Mouse (Mus musculus) hindbrain, embryonic 13.5 days (tissue): ENCODE data around the gene 4930433I11Rik. TPM values are rescaled to one million over a fixed set of nuclear protein-coding genes. Genes with fewer than 3 reads are reported as not detected.
"Not testable (repeated sequence)": the region's sequence is repeated elsewhere in the genome, so short reads cannot be mapped to it uniquely, and the experiment has no call there.

Source experiments
- ATAC-seq: fragments of 200-750 bp; cut with Nextera tagmentation; 2 replicates; pipeline ENCODE4 v1.8.0; 2017; ENCODE audit warnings: moderate TSS enrichment; ENCODE audit not compliant: low FRiP score
- H3K27ac ChIP-seq: fragments of 300-500 bp; sonication (generic); 2 replicates; pipeline ENCODE4 v1.5.1; 2015; ENCODE audit warnings: inconsistent platforms, mild to moderate bottlenecking, moderate library complexity
- H3K27me3 ChIP-seq: fragments of 300-500 bp; sonication (generic); 2 replicates; pipeline ENCODE4 v1.6.1; 2015; ENCODE audit warnings: mild to moderate bottlenecking, inconsistent platforms
- H3K36me3 ChIP-seq: fragments of 300-500 bp; sonication (generic); 2 replicates; pipeline ENCODE4 v1.6.1; 2015; ENCODE audit warnings: mild to moderate bottlenecking, inconsistent platforms
- H3K4me1 ChIP-seq: fragments of 300-500 bp; sonication (generic); replicated peaks from 2 replicates; pipeline ENCODE4 v1.6.1; 2015; ENCODE audit warnings: inconsistent platforms
- H3K4me2 ChIP-seq: fragments of 300-500 bp; sonication (generic); 2 replicates; pipeline ENCODE4 v1.6.1; 2015; ENCODE audit warnings: inconsistent platforms, mild to moderate bottlenecking, moderate library complexity
- H3K4me3 ChIP-seq: fragments of 300-500 bp; sonication (generic); 2 replicates; pipeline ENCODE4 v1.5.1; 2015; ENCODE audit warnings: mild to moderate bottlenecking, inconsistent platforms
- H3K9ac ChIP-seq: fragments of 300-500 bp; sonication (generic); 2 replicates; pipeline ENCODE4 v1.6.1; 2015; ENCODE audit warnings: mild to moderate bottlenecking, inconsistent platforms
- H3K9me3 ChIP-seq: fragments of 300-500 bp; sonication (generic); 2 replicates; pipeline ENCODE4 v1.6.1; 2016; ENCODE audit warnings: inconsistent platforms
- WGBS: fragments of 180-500 bp; shearing (Covaris S2); methylation state at CpG from one replicate; pipeline ENCODE4 v1.1.7; 2015; 5-methylcytosine and 5-hydroxymethylcytosine counted together
- polyA plus RNA-seq: library from polyadenylated mRNA; unstranded; fragments of >200 nt; fragmentation: Nextera tagmentation; extraction: Ambion mirVana; gene quantifications from 2 replicates; pipeline ENCODE4 v1.2.1, GENCODE M21; 2015

4930433I11Rik gene
- polyA plus RNA-seq: not detected in 2 replicates

DNA sequence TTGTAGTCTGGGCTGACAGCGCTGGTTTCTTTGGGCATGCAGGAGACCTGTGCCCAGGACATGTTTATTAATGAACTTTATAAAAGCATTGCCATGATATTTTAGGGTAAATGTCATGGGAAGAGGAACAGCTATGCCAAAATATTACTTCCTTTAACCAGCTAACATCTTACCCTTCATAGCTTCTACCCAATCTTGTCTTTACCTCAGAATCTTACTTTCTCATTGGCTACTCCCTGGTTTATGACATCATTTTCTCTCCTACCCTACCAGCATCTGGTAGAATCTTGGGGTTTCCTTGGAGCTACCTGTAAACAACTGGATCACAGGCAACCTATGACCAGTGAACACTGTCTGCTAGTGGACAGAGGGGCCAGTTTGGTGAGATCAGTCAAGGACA, at the start of gene 4930433I11Rik:
Gene 4930433I11Rik (plus strand): TSS at position 301 of the 400 bp plus-strand sequence.
- 86% methylated on average over 1 of the region's 1 CpGs for WGBS
- ATAC-seq: no peak
- no peaks in the 10 kb centered on the region for H3K9me3 ChIP-seq
- H3K4me1 ChIP-seq: no peaks in the 10 kb centered on the region
- H3K27ac ChIP-seq: no peak within 1 kb of the TSS
- no peak within 1 kb of the TSS for H3K9ac ChIP-seq
- H3K4me2 ChIP-seq: no peak within 1 kb of the TSS
- H3K4me3 ChIP-seq: no peak within 1 kb of the TSS
- H3K36me3 ChIP-seq: no peaks in the 10 kb centered on the region
- H3K27me3 ChIP-seq: no peaks in the 10 kb centered on the region

DNA sequence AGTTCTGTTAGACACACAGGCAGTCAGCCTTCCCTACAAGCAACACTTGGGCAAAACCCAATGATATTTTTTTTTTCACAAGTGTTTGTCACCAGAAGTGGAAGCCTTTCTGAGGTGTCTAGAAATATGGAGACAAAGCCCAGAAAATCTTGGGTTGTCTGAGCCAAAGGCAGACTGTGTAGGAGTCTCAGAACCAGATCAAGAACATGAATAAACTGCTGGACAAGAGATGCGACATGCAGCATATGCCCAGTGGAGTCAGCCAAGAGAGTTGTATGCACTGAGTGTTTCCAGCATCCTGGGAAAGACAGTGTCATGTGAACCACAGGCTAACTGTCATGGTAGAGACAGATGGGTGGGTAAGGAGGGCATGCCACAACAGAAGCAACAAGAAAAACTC, 48.0 kb upstream of the 4930433I11Rik start:
- Histone ChIP-seq H3K27me3 (no peaks in the 10 kb centered on the region), H3K4me1 (no peaks in the 10 kb centered on the region; the same call in 1 of the 2 replicates), H3K36me3 (no peaks in the 10 kb centered on the region), H3K9ac (no peak overlapping the region), H3K9me3 (no peaks in the 10 kb centered on the region), H3K4me2 (no peak overlapping the region), H3K4me3 (no peak overlapping the region), H3K27ac (no peak overlapping the region)
- WGBS: 86% methylated on average over 1 of the region's 1 CpGs
- ATAC-seq: no peak

DNA sequence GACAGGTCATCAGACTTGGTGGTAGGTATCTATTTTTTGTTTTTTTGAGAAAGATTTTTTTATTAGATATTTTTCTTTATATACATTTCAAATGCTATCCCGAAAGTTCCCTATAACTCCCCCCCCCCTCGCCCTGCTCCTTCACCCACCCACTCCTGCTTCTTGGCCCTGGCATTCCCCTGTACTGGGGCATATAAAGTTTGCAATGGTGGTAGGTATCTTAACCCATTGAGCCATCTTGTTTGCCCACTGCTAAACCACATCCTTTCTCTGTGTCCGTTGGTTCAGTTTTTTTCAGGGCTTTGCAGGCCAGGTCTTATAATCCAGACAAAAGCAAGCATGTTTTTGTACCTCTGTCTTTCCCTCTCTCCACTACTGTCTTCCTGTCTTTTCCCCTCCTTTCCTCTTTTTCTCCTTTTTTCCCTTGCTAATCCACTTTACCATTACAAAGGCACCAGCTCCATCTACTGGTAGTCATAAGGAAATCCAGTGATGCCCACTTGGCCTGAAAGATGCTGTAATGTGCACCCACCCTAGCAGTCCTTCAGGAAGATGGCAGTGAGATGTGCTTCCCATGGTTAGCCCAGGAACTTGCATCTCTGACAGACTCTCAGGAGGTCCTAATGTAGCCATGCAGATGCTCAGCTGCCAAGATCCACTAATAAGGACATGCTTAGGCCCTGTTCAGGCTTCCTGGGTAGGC, 45.0 kb upstream of the 4930433I11Rik start:
- no peaks in the 10 kb centered on the region for H3K36me3 ChIP-seq
- no peaks in the 10 kb centered on the region for H3K27me3 ChIP-seq
- WGBS: 74% methylated on average over 3 of the region's 3 CpGs
- peak; percentile 73 for ATAC-seq
- no peak overlapping the region for H3K9ac ChIP-seq
- H3K4me3 ChIP-seq: no peak overlapping the region
- H3K27ac ChIP-seq: no peak overlapping the region
- no peaks in the 10 kb centered on the region for H3K9me3 ChIP-seq
- no peak overlapping the region for H3K4me2 ChIP-seq
- no peaks in the 10 kb centered on the region for H3K4me1 ChIP-seq

DNA sequence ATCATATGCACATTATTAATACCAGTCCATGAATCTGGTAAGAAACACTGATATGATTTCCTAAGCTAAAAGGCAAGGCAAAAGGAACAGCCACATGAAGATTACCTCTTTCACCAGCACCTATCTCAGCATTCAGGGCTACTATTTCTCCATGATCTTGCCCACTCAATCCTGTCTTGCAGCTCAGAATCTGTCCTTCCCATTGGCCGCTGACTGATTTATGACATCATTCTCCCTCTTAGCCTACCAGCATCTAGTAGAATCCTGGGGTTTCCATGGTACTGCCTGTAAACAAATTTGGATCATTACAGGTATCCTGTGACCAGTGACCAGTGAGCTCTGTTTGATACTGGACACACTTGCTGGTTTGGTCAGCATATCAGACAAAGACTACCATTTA, 45.1 kb downstream of the 4930433I11Rik start, which contains the start of gene Gm4884:
Gene Gm4884 (plus strand): TSS at position 301 of the 400 bp plus-strand sequence.
- not testable (repeated sequence) for H3K27me3 ChIP-seq, ATAC-seq, H3K27ac ChIP-seq, H3K4me3 ChIP-seq, H3K4me2 ChIP-seq, H3K9me3 ChIP-seq, H3K9ac ChIP-seq, H3K4me1 ChIP-seq, H3K36me3 ChIP-seq
- 100% methylated on average over 1 of the region's 1 CpGs for WGBS

DNA sequence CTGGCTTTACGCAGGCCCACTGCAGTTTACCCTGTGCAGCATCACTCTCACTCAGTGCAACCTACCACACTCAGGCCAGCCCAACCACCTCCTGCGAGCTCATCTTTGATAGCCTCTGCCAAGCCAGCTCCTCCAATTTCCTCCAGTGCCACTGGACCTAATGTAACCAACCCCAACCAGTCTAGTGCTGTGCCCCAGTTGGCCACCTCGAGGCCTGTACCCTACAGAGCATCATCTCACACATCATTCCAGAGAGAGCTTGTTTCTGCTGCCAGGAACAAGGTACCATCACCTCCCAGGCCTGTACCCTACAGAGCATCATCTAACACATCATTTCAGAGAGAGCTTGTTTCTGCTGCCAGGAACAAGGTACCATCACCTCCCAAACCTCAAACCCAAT, 56.7 kb downstream of the 4930433I11Rik start:
- not testable (repeated sequence) for H3K27ac ChIP-seq, H3K36me3 ChIP-seq

More for the DNA sequence above, 56.7 kb downstream of the 4930433I11Rik start:
- not testable (repeated sequence) for H3K4me3 ChIP-seq, H3K9ac ChIP-seq, ATAC-seq, H3K4me1 ChIP-seq, H3K4me2 ChIP-seq, H3K9me3 ChIP-seq, H3K27me3 ChIP-seq
- 64% methylated on average over 3 of the region's 3 CpGs for WGBS

Other genes with a start within 250 kb of the 4930433I11Rik start
- 18.2 and 21.4 TPM in 2 replicates for gene Vstm2b, start 89.2 kb upstream of the 4930433I11Rik start, polyA plus RNA-seq
- gene Gm4884, start 45.2 kb downstream of the 4930433I11Rik start, polyA plus RNA-seq: not detected in 2 replicates
- not detected in 2 replicates for gene Gm5592, start 166.3 kb downstream of the 4930433I11Rik start, polyA plus RNA-seq